Mouse (Mus musculus): ENCODE data around the gene Vmn2r83. TPM values are rescaled to one million over a fixed set of nuclear protein-coding genes. Genes with fewer than 3 reads are reported as not detected.

Gene Vmn2r83
- polyA plus RNA-seq, 1 experiment from 2014 or later = not detected

DNA sequence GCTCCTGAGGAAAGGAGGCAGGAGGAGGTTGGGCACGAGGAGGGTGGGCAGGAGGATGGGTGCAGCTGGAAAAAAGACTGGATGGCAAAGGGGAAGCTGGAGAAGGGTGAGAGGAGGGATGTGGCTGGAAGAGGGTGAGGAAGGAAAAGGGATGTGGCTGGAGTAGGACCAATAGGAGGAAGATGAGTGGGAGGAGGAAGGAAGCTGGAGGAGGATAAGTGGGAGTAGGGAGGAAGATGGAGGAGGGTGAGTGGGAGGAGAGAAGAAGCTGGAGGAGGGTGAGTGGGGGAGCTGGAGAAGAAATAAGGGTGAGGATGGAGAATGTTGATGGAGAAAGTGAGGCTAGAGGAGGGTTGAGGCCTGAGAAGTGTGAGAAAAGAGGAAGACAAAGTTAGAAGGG, 66.9 kb downstream of the Vmn2r83 start:
- H3K27ac ChIP-seq (ENCODE audit: low read length) = no peak overlapping the region
- H3K9me3 ChIP-seq (ENCODE audit: control insufficient read depth, low read length) = no peaks in the 10 kb centered on the region
- peaks cover 3% of the 10 kb centered on the region for H3K36me3 ChIP-seq (ENCODE audit: control insufficient read depth, insufficient read depth, low read length)
- H3K4me1 ChIP-seq (replicated peaks; ENCODE audit: control insufficient read depth, insufficient read depth, low read length) = peaks cover 10% of the 10 kb centered on the region
- H3K27me3 ChIP-seq (ENCODE audit: control insufficient read depth, insufficient read depth, low read depth, low read length) = no peaks in the 10 kb centered on the region
- H3K4me2 ChIP-seq (ENCODE audit: low read depth, low read length) = no peak overlapping the region
- 53% methylated on average over 1 of the region's 1 CpGs for WGBS
- ATAC-seq (ENCODE audit: low read depth) = no peak
- no peak overlapping the region for H3K4me3 ChIP-seq (ENCODE audit: low read length)
- no peak overlapping the region for H3K9ac ChIP-seq (ENCODE audit: low read length)

DNA sequence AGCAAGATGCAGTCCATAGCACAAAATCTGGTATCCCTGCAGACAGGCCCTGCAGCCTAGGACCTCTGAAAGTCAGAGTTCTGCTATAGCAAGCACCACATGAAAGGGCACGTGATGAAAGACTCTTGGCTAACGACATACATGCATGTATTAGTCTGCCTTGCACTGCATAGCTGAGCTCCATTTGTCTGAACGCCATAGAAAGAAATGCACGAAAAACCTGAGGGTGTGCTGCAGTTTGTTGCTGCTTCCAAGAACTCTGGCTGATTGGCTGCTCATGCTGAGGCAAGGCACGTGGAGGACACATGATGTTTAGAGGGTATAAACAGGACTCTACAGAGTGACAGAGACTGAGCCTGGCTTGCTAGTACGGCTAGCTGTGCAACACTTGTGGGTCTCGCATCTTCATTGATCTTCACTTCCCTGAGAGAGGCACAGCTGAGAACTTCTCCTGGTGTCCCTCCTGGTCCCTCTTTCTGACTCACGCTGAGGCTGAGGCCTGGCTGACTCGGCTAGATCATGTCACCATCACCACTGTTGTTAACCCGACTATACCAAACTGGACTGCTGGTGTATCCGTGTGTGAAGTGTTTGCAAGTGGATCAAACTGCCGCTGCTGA, 68.0 kb downstream of the Vmn2r83 start:
- no peaks in the 10 kb centered on the region for H3K27me3 ChIP-seq (ENCODE audit: control insufficient read depth, insufficient read depth, low read depth, low read length)
- no peak for ATAC-seq (ENCODE audit: low read depth)
- H3K4me1 ChIP-seq (replicated peaks; ENCODE audit: control insufficient read depth, insufficient read depth, low read length) = peaks cover 10% of the 10 kb centered on the region
- H3K4me3 ChIP-seq (ENCODE audit: low read length) = no peak overlapping the region
- H3K36me3 ChIP-seq (ENCODE audit: control insufficient read depth, insufficient read depth, low read length) = peaks cover 13% of the 10 kb centered on the region
- 70% methylated on average over 12 of the region's 12 CpGs for WGBS
- no peaks in the 10 kb centered on the region for H3K9me3 ChIP-seq (ENCODE audit: control insufficient read depth, low read length)
- no peak overlapping the region for H3K9ac ChIP-seq (ENCODE audit: low read length)
- no peak overlapping the region for H3K4me2 ChIP-seq (ENCODE audit: low read depth, low read length)
- no peak overlapping the region for H3K27ac ChIP-seq (ENCODE audit: low read length)

DNA sequence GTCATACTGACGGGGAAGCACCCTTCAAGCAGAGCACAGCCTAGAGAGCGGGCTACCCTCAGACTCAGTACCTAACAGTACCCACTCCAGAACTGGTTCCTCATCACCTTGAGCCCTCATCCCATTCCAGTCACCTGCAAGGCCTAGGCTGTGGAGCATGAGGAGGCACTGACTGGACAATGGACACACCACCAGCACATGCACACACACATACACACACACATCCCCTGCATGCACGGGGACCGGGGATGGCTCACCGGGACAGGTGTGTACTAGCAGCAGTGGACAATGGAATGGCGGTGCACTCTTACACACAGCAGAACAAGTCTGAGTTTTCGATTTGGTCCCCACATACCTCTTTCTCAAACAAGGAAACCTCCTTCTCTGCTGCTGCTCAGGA, 68.7 kb downstream of the Vmn2r83 start:
- WGBS = 83% methylated on average over 7 of the region's 7 CpGs
- Histone ChIP-seq H3K36me3 (ENCODE audit: control insufficient read depth, insufficient read depth, low read length) (peaks cover 18% of the 10 kb centered on the region), H3K4me2 (ENCODE audit: low read depth, low read length) (no peak overlapping the region), H3K27me3 (ENCODE audit: control insufficient read depth, insufficient read depth, low read depth, low read length) (no peaks in the 10 kb centered on the region), H3K4me1 (replicated peaks; ENCODE audit: control insufficient read depth, insufficient read depth, low read length) (peaks cover 10% of the 10 kb centered on the region), H3K9me3 (ENCODE audit: control insufficient read depth, low read length) (no peaks in the 10 kb centered on the region), H3K9ac (ENCODE audit: low read length) (no peak overlapping the region), H3K27ac (ENCODE audit: low read length) (no peak overlapping the region), H3K4me3 (ENCODE audit: low read length) (no peak overlapping the region)
- no peak for ATAC-seq (ENCODE audit: low read depth)

DNA sequence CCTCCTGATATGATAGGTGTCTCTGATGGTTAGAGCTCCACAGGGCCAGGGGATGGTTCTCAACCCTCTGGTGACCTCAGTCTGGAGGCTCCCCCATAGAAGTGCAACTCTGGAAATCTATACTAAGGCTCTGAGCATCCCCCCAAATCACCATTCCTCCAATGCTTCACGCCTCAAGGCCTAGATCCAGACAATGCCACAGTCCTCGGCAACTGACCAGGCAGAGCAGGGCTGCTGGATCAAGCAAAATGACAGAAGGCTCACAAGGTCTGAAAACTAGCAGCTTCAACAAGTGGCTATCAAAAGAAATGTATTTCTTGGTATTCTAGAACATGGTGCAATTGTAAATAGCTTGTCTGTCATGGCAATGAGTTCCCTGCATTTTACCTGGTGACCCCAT, 69.2 kb downstream of the Vmn2r83 start:
- H3K4me1 ChIP-seq (replicated peaks; ENCODE audit: control insufficient read depth, insufficient read depth, low read length) = peaks cover 5% of the 10 kb centered on the region
- no peak for ATAC-seq (ENCODE audit: low read depth)
- no peaks in the 10 kb centered on the region for H3K9me3 ChIP-seq (ENCODE audit: control insufficient read depth, low read length)
- H3K9ac ChIP-seq (ENCODE audit: low read length) = no peak overlapping the region
- H3K27ac ChIP-seq (ENCODE audit: low read length) = no peak overlapping the region
- WGBS = 87% methylated on average over 2 of the region's 2 CpGs
- H3K4me2 ChIP-seq (ENCODE audit: low read depth, low read length) = no peak overlapping the region
- peaks cover 21% of the 10 kb centered on the region for H3K36me3 ChIP-seq (ENCODE audit: control insufficient read depth, insufficient read depth, low read length)
- no peak overlapping the region for H3K4me3 ChIP-seq (ENCODE audit: low read length)
- H3K27me3 ChIP-seq (ENCODE audit: control insufficient read depth, insufficient read depth, low read depth, low read length) = no peaks in the 10 kb centered on the region

DNA sequence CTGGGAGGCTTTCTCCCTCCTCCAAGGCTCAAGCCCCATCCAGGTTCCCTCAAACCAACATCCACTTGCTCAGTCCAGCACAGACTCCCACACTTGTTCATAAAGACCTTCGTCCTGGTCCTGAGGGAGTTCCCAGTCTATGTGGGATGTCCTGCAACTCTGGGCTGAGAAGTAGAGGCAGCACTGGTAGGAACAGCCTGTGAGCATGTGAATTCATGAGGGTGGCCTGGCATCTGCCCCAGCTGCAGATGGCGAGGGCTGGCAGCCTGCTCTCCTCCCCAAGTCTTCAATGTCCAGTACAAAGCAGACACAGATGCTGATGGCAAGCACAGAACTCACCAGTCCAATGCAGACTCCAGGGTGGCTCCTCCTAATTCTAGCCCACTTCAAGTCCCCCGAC, 69.8 kb downstream of the Vmn2r83 start:
- Histone ChIP-seq H3K4me2 (ENCODE audit: low read depth, low read length) (no peak overlapping the region), H3K36me3 (ENCODE audit: control insufficient read depth, insufficient read depth, low read length) (peaks cover 21% of the 10 kb centered on the region), H3K4me1 (replicated peaks; ENCODE audit: control insufficient read depth, insufficient read depth, low read length) (peaks cover 3% of the 10 kb centered on the region; the same call in 1 of the 2 replicates), H3K4me3 (ENCODE audit: low read length) (no peak overlapping the region), H3K9me3 (ENCODE audit: control insufficient read depth, low read length) (no peaks in the 10 kb centered on the region), H3K27me3 (ENCODE audit: control insufficient read depth, insufficient read depth, low read depth, low read length) (no peaks in the 10 kb centered on the region), H3K9ac (ENCODE audit: low read length) (no peak overlapping the region), H3K27ac (ENCODE audit: low read length) (no peak overlapping the region)
- ATAC-seq (ENCODE audit: low read depth) = no peak
- 88% methylated on average over 3 of the region's 3 CpGs for WGBS

DNA sequence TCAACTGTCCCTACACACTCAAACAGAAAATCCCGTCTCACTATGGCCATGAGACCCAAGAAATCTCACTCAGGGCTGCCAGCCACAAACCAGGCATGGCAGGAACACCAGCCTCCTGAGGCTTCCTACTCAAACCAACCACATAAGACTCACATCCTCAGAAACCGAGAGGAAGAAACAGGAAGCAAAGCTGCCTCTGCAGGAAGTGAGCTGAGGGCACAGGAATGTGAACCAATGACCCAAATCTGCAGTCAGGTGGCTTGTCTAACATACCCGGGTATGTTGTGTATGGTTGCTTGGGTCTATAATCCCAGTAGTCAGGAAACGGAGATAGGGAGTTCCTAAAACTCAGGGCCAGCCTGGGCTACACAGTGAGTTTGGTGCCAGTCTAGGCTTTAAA, 70.3 kb downstream of the Vmn2r83 start:
- Histone ChIP-seq H3K9me3 (ENCODE audit: control insufficient read depth, low read length) (no peaks in the 10 kb centered on the region), H3K36me3 (ENCODE audit: control insufficient read depth, insufficient read depth, low read length) (peaks cover 24% of the 10 kb centered on the region), H3K4me1 (replicated peaks; ENCODE audit: control insufficient read depth, insufficient read depth, low read length) (peaks cover 2% of the 10 kb centered on the region; the same call in 1 of the 2 replicates), H3K9ac (ENCODE audit: low read length) (no peak overlapping the region), H3K27ac (ENCODE audit: low read length) (no peak overlapping the region), H3K27me3 (ENCODE audit: control insufficient read depth, insufficient read depth, low read depth, low read length) (no peaks in the 10 kb centered on the region), H3K4me3 (ENCODE audit: low read length) (no peak overlapping the region), H3K4me2 (ENCODE audit: low read depth, low read length) (no peak overlapping the region)
- WGBS = 41% methylated on average over 4 of the region's 4 CpGs
- no peak for ATAC-seq (ENCODE audit: low read depth)

DNA sequence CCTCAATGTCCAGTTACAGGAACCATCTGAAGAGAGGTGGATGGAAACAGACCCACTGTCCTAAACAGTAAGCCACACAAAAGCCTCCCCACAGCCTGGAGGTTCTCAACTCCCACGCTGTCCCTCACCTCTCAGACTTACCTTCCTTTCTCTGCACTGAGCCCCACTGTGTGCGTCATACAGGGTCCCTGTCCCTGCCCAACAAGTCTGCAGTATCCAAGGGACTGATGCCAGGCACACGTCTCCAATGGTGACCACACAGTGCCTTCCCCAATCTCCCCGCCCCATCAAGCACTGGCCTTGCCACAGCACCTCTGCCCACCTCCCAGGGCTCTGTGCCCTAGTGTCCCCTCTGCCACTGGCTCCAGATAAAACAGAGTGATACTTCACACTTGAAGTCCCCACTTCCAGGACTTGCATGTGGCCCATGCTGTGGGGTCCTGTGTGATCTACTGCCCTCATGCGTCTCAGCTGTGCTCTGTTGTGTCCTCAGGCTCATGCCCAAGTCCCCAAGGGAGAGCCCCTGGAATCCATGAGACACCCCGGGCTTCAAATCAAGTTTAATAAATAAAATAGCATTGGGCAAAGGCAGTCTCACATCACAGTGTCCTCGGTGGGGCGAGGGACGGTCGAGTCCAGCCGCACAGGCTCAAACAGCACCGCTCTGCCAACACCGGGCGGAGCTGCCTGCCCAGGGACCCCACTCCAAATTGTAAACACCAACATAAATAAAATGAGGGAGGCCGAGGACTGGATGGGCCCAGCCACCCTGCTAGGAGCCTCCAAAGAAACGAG, 71.4 kb downstream of the Vmn2r83 start:
- WGBS = 85% methylated on average over 16 of the region's 16 CpGs
- Histone ChIP-seq H3K27ac (ENCODE audit: low read length) (no peak overlapping the region), H3K4me1 (replicated peaks; ENCODE audit: control insufficient read depth, insufficient read depth, low read length) (no peaks in the 10 kb centered on the region), H3K9ac (ENCODE audit: low read length) (no peak overlapping the region), H3K4me3 (ENCODE audit: low read length) (no peak overlapping the region), H3K36me3 (ENCODE audit: control insufficient read depth, insufficient read depth, low read length) (peaks cover 33% of the 10 kb centered on the region), H3K27me3 (ENCODE audit: control insufficient read depth, insufficient read depth, low read depth, low read length) (no peaks in the 10 kb centered on the region), H3K9me3 (ENCODE audit: control insufficient read depth, low read length) (no peaks in the 10 kb centered on the region), H3K4me2 (ENCODE audit: low read depth, low read length) (no peak overlapping the region)
- ATAC-seq (ENCODE audit: low read depth) = no peak

DNA sequence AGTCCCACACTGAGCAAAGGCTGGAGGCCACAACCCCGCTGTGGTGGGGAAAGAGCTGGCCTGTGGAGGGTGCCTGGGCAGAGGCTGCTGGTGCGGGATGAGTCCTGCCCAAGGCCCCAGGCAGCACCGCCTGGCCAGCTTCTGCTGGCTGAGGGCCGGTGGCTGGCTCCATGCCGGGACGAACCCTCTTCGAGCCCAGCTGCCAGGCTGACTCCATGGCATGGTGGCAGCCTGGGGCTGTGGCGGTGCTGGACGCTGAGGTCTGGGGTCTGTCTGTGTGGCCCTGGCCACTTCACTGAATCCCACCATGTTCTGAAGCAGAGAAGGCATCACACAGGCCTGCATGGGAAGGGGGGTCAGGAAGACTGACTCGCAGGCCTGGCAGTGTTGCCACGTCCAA, 72.2 kb downstream of the Vmn2r83 start:
- no peaks in the 10 kb centered on the region for H3K27me3 ChIP-seq (ENCODE audit: control insufficient read depth, insufficient read depth, low read depth, low read length)
- H3K9ac ChIP-seq (ENCODE audit: low read length) = no peak overlapping the region
- no peak overlapping the region for H3K4me3 ChIP-seq (ENCODE audit: low read length)
- no peaks in the 10 kb centered on the region for H3K4me1 ChIP-seq (replicated peaks; ENCODE audit: control insufficient read depth, insufficient read depth, low read length)
- no peak overlapping the region for H3K4me2 ChIP-seq (ENCODE audit: low read depth, low read length)
- no peaks in the 10 kb centered on the region for H3K9me3 ChIP-seq (ENCODE audit: control insufficient read depth, low read length)
- H3K27ac ChIP-seq (ENCODE audit: low read length) = no peak overlapping the region
- 95% methylated on average over 11 of the region's 11 CpGs for WGBS
- ATAC-seq (ENCODE audit: low read depth) = no peak
- H3K36me3 ChIP-seq (ENCODE audit: control insufficient read depth, insufficient read depth, low read length) = peaks cover 37% of the 10 kb centered on the region

DNA sequence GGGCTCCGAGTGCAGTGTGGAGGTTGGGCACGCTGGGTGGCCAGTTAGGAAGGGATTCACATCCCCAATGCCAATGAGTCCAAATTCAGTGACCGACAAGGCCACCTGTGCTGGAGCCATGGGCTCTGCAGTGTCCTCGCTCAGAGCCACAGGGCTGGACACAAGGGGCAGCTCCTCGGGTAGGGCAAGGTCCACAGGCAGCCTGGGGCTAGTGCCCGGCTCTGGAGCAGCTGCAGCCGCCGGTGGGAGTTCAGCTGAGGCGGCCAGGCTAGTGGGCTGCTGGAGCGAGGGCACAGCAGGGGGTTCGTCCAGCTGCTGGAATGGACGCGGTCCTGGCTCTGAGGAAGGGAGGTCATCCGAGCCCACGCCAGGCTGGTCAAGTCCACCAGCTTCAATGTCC, 73.0 kb downstream of the Vmn2r83 start:
- Histone ChIP-seq H3K9ac (ENCODE audit: low read length) (no peak overlapping the region), H3K27me3 (ENCODE audit: control insufficient read depth, insufficient read depth, low read depth, low read length) (no peaks in the 10 kb centered on the region), H3K36me3 (ENCODE audit: control insufficient read depth, insufficient read depth, low read length) (peaks cover 41% of the 10 kb centered on the region), H3K27ac (ENCODE audit: low read length) (no peak overlapping the region), H3K4me3 (ENCODE audit: low read length) (no peak overlapping the region), H3K4me1 (replicated peaks; ENCODE audit: control insufficient read depth, insufficient read depth, low read length) (no peaks in the 10 kb centered on the region), H3K4me2 (ENCODE audit: low read depth, low read length) (no peak overlapping the region), H3K9me3 (ENCODE audit: control insufficient read depth, low read length) (no peaks in the 10 kb centered on the region)
- ATAC-seq (ENCODE audit: low read depth) = no peak
- WGBS = 93% methylated on average over 15 of the region's 15 CpGs

Measured in lung, embryonic 16.5 days (tissue).